Mouse (Mus musculus) left cerebral cortex, postnatal 25 days (tissue): ENCODE measurements at regions not wholly inside any gene's neighbourhood (a gene's known extent, or its start where the extent isn't known, plus 50 kb on each side); places are given as distances from the start of the nearest gene placed in this dataset.
"Not testable (repeated sequence)": the region's sequence is repeated elsewhere in the genome, so short reads cannot be mapped to it uniquely, and the experiment has no call there.

ENCODE experiments used
- DNase-seq, 2 experiments: peaks; one replicate each; pipeline ENCODE4 v3.0.0; 2022; ENCODE audit warnings: low spot score in 2 of 2, mixed read lengths in 1 of 2
- intact Hi-C: fragments of 180-260 bp; cut with DNase I; formaldehyde crosslinking; loops from one replicate; pipeline ENCODE4 v1.15.1; 2025

- intact Hi-C loops = loop anchor here (5.0 kb wide), 1 partner anchor 247 kb away; no protein-coding TSS in a partner anchor
- DNase-seq = no peak
Observed at GRCm38 (mm10) chr13:83740101-83740500, 236.3 kb downstream of the Mef2c start.

GRCm38 (mm10) chr13:83740771-83741170 lies 236.9 kb downstream of the Mef2c start:
- DNase-seq = no peak
- intact Hi-C loops = loop anchor here (5.0 kb wide), 1 partner anchor 247 kb away; no protein-coding TSS in a partner anchor

GRCm38 (mm10) chr13:83741591-83742021 lies 237.8 kb downstream of the Mef2c start:
- peak in 1 of 2 experiments; percentile 69 for DNase-seq
- intact Hi-C loops = loop anchor here (5.0 kb wide), 1 partner anchor 246 kb away; no protein-coding TSS in a partner anchor

GRCm38 (mm10) chr13:83742102-83742501 lies 238.3 kb downstream of the Mef2c start:
- DNase-seq = no peak
- intact Hi-C loops = loop anchor here (5.0 kb wide), 1 partner anchor 245 kb away; no protein-coding TSS in a partner anchor

GRCm38 (mm10) chr13:83742546-83742945 lies 238.7 kb downstream of the Mef2c start:
- DNase-seq = no peak
- intact Hi-C loops = loop anchor here (5.0 kb wide), 1 partner anchor 245 kb away; no protein-coding TSS in a partner anchor

GRCm38 (mm10) chr13:83743381-83743780 lies 239.5 kb downstream of the Mef2c start:
- intact Hi-C loops = loop anchor here (5.0 kb wide), 1 partner anchor 244 kb away; no protein-coding TSS in a partner anchor
- DNase-seq = no peak

GRCm38 (mm10) chr13:83744110-83744752 lies 240.4 kb downstream of the Mef2c start:
- intact Hi-C loops = loop anchor here (5.0 kb wide), 1 partner anchor 243 kb away; no protein-coding TSS in a partner anchor
- DNase-seq = peak in 1 of 2 experiments; percentile 37

- intact Hi-C loops = loop anchor here (5.0 kb wide), 1 partner anchor 242 kb away; no protein-coding TSS in a partner anchor
- DNase-seq = peak; percentile 93 to 98
Observed at GRCm38 (mm10) chr13:83744981-83745555, 241.2 kb downstream of the Mef2c start.

GRCm38 (mm10) chr13:83745961-83746360 lies 242.1 kb downstream of the Mef2c start:
- peak in 1 of 2 experiments; percentile 3 for DNase-seq
- intact Hi-C loops = no loop called here

- intact Hi-C loops = no loop called here
- no peak for DNase-seq
Observed at GRCm38 (mm10) chr13:83747671-83748070, 243.8 kb downstream of the Mef2c start.

- intact Hi-C loops = no loop called here
Observed at GRCm38 (mm10) chr13:83749376-83750150, 245.7 kb downstream of the Mef2c start.

GRCm38 (mm10) chr13:83750437-83750836 lies 246.6 kb downstream of the Mef2c start:
- intact Hi-C loops = no loop called here
- peak in 1 of 2 experiments; percentile 1 for DNase-seq

More at GRCm38 (mm10) chr13:83749376-83750150, 245.7 kb downstream of the Mef2c start:
- peak in 1 of 2 experiments; percentile 4 for DNase-seq

- intact Hi-C loops = no loop called here
- DNase-seq = no peak
Observed at GRCm38 (mm10) chr13:83760387-83761170, 256.7 kb downstream of the Mef2c start.

- no peak for DNase-seq
Observed at GRCm38 (mm10) chr13:83762484-83762883, 258.6 kb downstream of the Mef2c start.

GRCm38 (mm10) chr13:83763288-83763687 lies 259.5 kb downstream of the Mef2c start:
- DNase-seq, intact Hi-C loops: not testable (repeated sequence)

More at GRCm38 (mm10) chr13:83762484-83762883, 258.6 kb downstream of the Mef2c start:
- intact Hi-C loops = no loop called here

- DNase-seq = no peak
Observed at GRCm38 (mm10) chr13:83785643-83786042, 281.8 kb downstream of the Mef2c start.

GRCm38 (mm10) chr13:83809535-83809934 lies 305.7 kb downstream of the Mef2c start:
- intact Hi-C loops = no loop called here
- peak in 1 of 2 experiments; percentile 7 for DNase-seq

More at GRCm38 (mm10) chr13:83785643-83786042, 281.8 kb downstream of the Mef2c start:
- intact Hi-C loops = no loop called here

- intact Hi-C loops = no loop called here
- DNase-seq = no peak
Observed at GRCm38 (mm10) chr13:83820291-83820690, 316.5 kb downstream of the Mef2c start.

- DNase-seq = peak in 1 of 2 experiments; percentile 2
- intact Hi-C loops = no loop called here
Observed at GRCm38 (mm10) chr13:83820721-83821120, 316.9 kb downstream of the Mef2c start.
